Mouse (Mus musculus) intestine, embryonic 16.5 days (tissue): ENCODE data around the gene Cybc1. TPM values are rescaled to one million over a fixed set of nuclear protein-coding genes. Genes with fewer than 3 reads are reported as not detected.

Experiments
- ATAC-seq: fragments of 200-750 bp; cut with Nextera tagmentation; 2 replicates; pipeline ENCODE4 v1.8.0; 2017; ENCODE audit warnings: moderate TSS enrichment, moderate library complexity
- H3K27ac ChIP-seq: fragments of 300-500 bp; sonication (generic); 2 replicates; pipeline ENCODE4 v1.5.1; 2014; ENCODE audit warnings: mild to moderate bottlenecking, low read length
- H3K27me3 ChIP-seq: fragments of 300-500 bp; sonication (generic); replicated peaks from 2 replicates; pipeline ENCODE4 v1.6.1; 2014; ENCODE audit warnings: low read length, control low read depth, mixed read lengths; ENCODE audit not compliant: control insufficient read depth, insufficient read depth
- H3K36me3 ChIP-seq: fragments of 300-500 bp; sonication (generic); 2 replicates; pipeline ENCODE4 v1.6.1; 2014; ENCODE audit warnings: low read length, control low read depth; ENCODE audit not compliant: control insufficient read depth, insufficient read depth
- H3K4me1 ChIP-seq: fragments of 300-500 bp; sonication (generic); 2 replicates; pipeline ENCODE4 v1.6.1; 2014; ENCODE audit warnings: low read length, control low read depth, mixed read lengths; ENCODE audit not compliant: control insufficient read depth, insufficient read depth
- H3K4me2 ChIP-seq: fragments of 300-500 bp; sonication (generic); 2 replicates; pipeline ENCODE4 v1.6.1; 2014; ENCODE audit warnings: low read depth, low read length, control low read depth
- H3K4me3 ChIP-seq: fragments of 300-500 bp; sonication (generic); 2 replicates; pipeline ENCODE4 v1.5.1; 2014; ENCODE audit warnings: mild to moderate bottlenecking, low read length
- H3K9ac ChIP-seq: fragments of 300-500 bp; sonication (generic); 2 replicates; pipeline ENCODE4 v1.6.1; 2014; ENCODE audit warnings: low read depth, low read length
- H3K9me3 ChIP-seq: fragments of 300-500 bp; sonication (generic); 2 replicates; pipeline ENCODE4 v1.6.1; 2016; ENCODE audit warnings: low read length, control low read depth; ENCODE audit not compliant: control insufficient read depth
- WGBS: fragments of 180-500 bp; shearing (Covaris S2); extraction: QIAGEN DNeasy Blood & Tissue Kit; methylation state at CpG from one replicate; pipeline ENCODE4 v1.1.7; 2014; 5-methylcytosine and 5-hydroxymethylcytosine counted together
- polyA plus RNA-seq: library from polyadenylated mRNA; unstranded; fragments of >200 nt; fragmentation: Nextera tagmentation; extraction: Ambion mirVana; gene quantifications from 2 replicates; pipeline ENCODE4 v1.2.1, GENCODE M21; 2015

Cybc1 gene
- polyA plus RNA-seq: 33.8 and 36.5 TPM in 2 replicates

GRCm38 (mm10) chr11:121229018-121229439 is at the start of gene Cybc1:
Gene Cybc1, minus strand, starts transcription at chr11:121229322.
- H3K4me3 ChIP-seq: peak within 1 kb of the TSS; percentile 65
- H3K4me1 ChIP-seq: peaks cover 13% of the 10 kb centered on the region
- no peaks in the 10 kb centered on the region for H3K9me3 ChIP-seq
- peak within 1 kb of the TSS; percentile 61 for H3K27ac ChIP-seq
- peaks cover 8% of the 10 kb centered on the region for H3K36me3 ChIP-seq
- H3K27me3 ChIP-seq: no peaks in the 10 kb centered on the region
- peak; percentile 91 for ATAC-seq
- H3K9ac ChIP-seq: peak within 1 kb of the TSS; percentile 72
- peak within 1 kb of the TSS; percentile 75 for H3K4me2 ChIP-seq
- under 1% methylated on average over 23 of the region's 23 CpGs for WGBS

- H3K9me3 ChIP-seq: no peaks in the 10 kb centered on the region
- no peak overlapping the region for H3K4me3 ChIP-seq
- no peak overlapping the region for H3K4me2 ChIP-seq
- H3K36me3 ChIP-seq: 0 out of 2 replicates have a peak, but pooled peaks cover 3% of the 10 kb centered on the region
- H3K9ac ChIP-seq: no peak overlapping the region
- ATAC-seq: no peak
- 85% methylated on average over 3 of the region's 3 CpGs for WGBS
- no peak overlapping the region for H3K27ac ChIP-seq
- H3K27me3 ChIP-seq: no peaks in the 10 kb centered on the region
- H3K4me1 ChIP-seq: peaks cover 13% of the 10 kb centered on the region
Observed at GRCm38 (mm10) chr11:121278011-121278410, 48.9 kb upstream of the Cybc1 start.

GRCm38 (mm10) chr11:121277516-121277915 is 48.4 kb upstream of the Cybc1 start:
- no peak overlapping the region for H3K4me2 ChIP-seq
- peaks cover 10% of the 10 kb centered on the region; the same call in 1 of the 2 replicates for H3K4me1 ChIP-seq
- H3K9ac ChIP-seq: no peak overlapping the region
- no peak for ATAC-seq
- 0 out of 2 replicates have a peak, but pooled peaks cover 3% of the 10 kb centered on the region for H3K36me3 ChIP-seq
- H3K4me3 ChIP-seq: no peak overlapping the region
- H3K27ac ChIP-seq: no peak overlapping the region
- H3K27me3 ChIP-seq: no peaks in the 10 kb centered on the region
- WGBS: 86% methylated on average over 8 of the region's 8 CpGs
- H3K9me3 ChIP-seq: no peaks in the 10 kb centered on the region

- no peaks in the 10 kb centered on the region for H3K36me3 ChIP-seq
- no peak overlapping the region for H3K27ac ChIP-seq
- no peak for ATAC-seq
- H3K4me2 ChIP-seq: peak overlapping the region; percentile 97
- peaks cover 13% of the 10 kb centered on the region for H3K4me1 ChIP-seq
- H3K4me3 ChIP-seq: peak overlapping the region; percentile 98
- peak overlapping the region; percentile 97 for H3K9ac ChIP-seq
- H3K9me3 ChIP-seq: no peaks in the 10 kb centered on the region
- no peaks in the 10 kb centered on the region for H3K27me3 ChIP-seq
- WGBS: 45% methylated on average over 2 of the region's 2 CpGs
Observed at GRCm38 (mm10) chr11:121261074-121261473, 32.0 kb upstream of the Cybc1 start.

GRCm38 (mm10) chr11:121260211-121260906 is 31.2 kb upstream of the Cybc1 start:
- Histone ChIP-seq H3K4me2 (peak overlapping the region; percentile 97), H3K36me3 (peaks cover 1% of the 10 kb centered on the region; the same call in 1 of the 2 replicates), H3K4me3 (peak overlapping the region; percentile 98), H3K9ac (peak overlapping the region; percentile 97), H3K9me3 (no peaks in the 10 kb centered on the region), H3K27ac (peak overlapping the region; percentile 74), H3K27me3 (no peaks in the 10 kb centered on the region), H3K4me1 (peaks cover 13% of the 10 kb centered on the region)
- WGBS: under 1% methylated on average over 58 of the region's 60 CpGs
- peak; percentile 47 for ATAC-seq

GRCm38 (mm10) chr11:121259160-121260100 is 30.3 kb upstream of the Cybc1 start, which contains the start of gene Foxk2:
Gene Foxk2, plus strand, starts transcription at chr11:121259990.
- Histone ChIP-seq H3K4me2 (peak within 1 kb of the TSS; percentile 97), H3K4me3 (peak within 1 kb of the TSS; percentile 98), H3K9me3 (no peaks in the 10 kb centered on the region), H3K27me3 (no peaks in the 10 kb centered on the region), H3K4me1 (peaks cover 13% of the 10 kb centered on the region), H3K27ac (peak within 1 kb of the TSS; percentile 90), H3K36me3 (peaks cover 6% of the 10 kb centered on the region; the same call in 1 of the 2 replicates), H3K9ac (peak within 1 kb of the TSS; percentile 97)
- WGBS: under 1% methylated on average over 91 of the region's 91 CpGs
- ATAC-seq: peak; percentile 99

GRCm38 (mm10) chr11:121250196-121250595 is 21.1 kb upstream of the Cybc1 start:
- no peak for ATAC-seq
- Histone ChIP-seq H3K4me1 (no peaks in the 10 kb centered on the region), H3K9me3 (no peaks in the 10 kb centered on the region), H3K27ac (no peak overlapping the region), H3K4me2 (no peak overlapping the region), H3K27me3 (no peaks in the 10 kb centered on the region), H3K9ac (no peak overlapping the region), H3K36me3 (peaks cover 43% of the 10 kb centered on the region), H3K4me3 (no peak overlapping the region)
- WGBS: 90% methylated on average over 8 of the region's 8 CpGs

- Histone ChIP-seq H3K27me3 (no peaks in the 10 kb centered on the region), H3K4me1 (peaks cover 13% of the 10 kb centered on the region), H3K9ac (no peak overlapping the region), H3K9me3 (no peaks in the 10 kb centered on the region), H3K4me2 (no peak overlapping the region), H3K27ac (no peak overlapping the region), H3K36me3 (peaks cover under 1% of the 10 kb centered on the region; the same call in 1 of the 2 replicates), H3K4me3 (no peak overlapping the region)
- WGBS: 86% methylated on average over 2 of the region's 2 CpGs
- no peak for ATAC-seq
Observed at GRCm38 (mm10) chr11:121239669-121240068, 10.5 kb upstream of the Cybc1 start.
